Mouse (Mus musculus): ENCODE data around the gene Mapk6.

The Mapk6 gene

DNA sequence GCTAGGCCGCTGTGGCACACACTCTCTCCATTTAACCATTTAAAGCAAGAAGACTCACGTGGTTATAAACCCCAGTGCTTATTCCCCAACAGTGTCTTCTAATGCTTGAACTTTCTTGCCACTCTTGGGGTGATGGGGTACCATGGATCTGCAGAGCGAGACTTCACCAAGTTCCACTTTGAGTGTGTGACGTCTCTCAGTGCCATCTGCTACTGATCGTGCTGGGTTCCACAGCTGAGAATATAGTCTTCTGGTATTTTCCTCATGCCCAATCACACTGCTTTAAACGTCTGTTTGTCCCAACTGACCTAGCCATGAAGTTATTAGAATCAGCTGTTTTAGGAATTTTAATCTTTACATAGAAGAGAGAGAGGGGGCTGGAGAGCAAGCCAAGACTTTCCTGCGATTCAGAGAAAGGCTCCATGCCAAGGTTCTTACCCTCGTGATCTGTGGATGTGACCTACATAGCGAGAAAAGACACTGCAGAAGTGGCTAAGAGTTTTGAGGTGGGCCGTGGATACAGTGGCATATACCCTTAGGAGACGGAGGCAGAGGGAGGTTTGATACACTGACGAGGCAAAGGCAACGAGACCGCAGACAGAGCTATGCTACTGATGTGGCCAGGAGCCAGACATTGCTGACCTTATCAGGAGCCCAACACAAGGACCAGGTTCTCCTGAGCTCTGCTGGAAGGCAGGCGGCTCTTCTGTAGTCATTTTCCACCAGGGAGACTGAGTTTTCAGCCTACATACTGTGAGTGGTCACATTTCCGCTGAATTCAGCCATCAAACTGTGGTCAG lies 21.2 kb upstream of the Mapk6 start:
- no peak for DNase-seq (ENCODE audit: low read depth, low spot score)
- H3K27me3 ChIP-seq (ENCODE audit: control insufficient read depth, insufficient read depth, low read length, poor library complexity, severe bottlenecking): no peaks in the 10 kb centered on the region
- no peaks in the 10 kb centered on the region for H3K36me3 ChIP-seq (ENCODE audit: control insufficient read depth, insufficient read depth, low read length, poor library complexity, severe bottlenecking)

- Histone ChIP-seq H3K36me3 (ENCODE audit: control insufficient read depth, insufficient read depth, low read length, poor library complexity, severe bottlenecking) (no peaks in the 10 kb centered on the region), H3K27me3 (ENCODE audit: control insufficient read depth, insufficient read depth, low read length, poor library complexity, severe bottlenecking) (no peaks in the 10 kb centered on the region)
- no peak for DNase-seq (ENCODE audit: low read depth, low spot score)
Observed at GRCm38 (mm10) chr9:75429657-75430056, 19.9 kb upstream of the Mapk6 start.

GRCm38 (mm10) chr9:75429040-75429439 lies 19.2 kb upstream of the Mapk6 start:
- Histone ChIP-seq H3K36me3 (ENCODE audit: control insufficient read depth, insufficient read depth, low read length, poor library complexity, severe bottlenecking) (no peaks in the 10 kb centered on the region), H3K27me3 (ENCODE audit: control insufficient read depth, insufficient read depth, low read length, poor library complexity, severe bottlenecking) (no peaks in the 10 kb centered on the region)
- peak; percentile 20 for DNase-seq (ENCODE audit: low read depth, low spot score)

DNA sequence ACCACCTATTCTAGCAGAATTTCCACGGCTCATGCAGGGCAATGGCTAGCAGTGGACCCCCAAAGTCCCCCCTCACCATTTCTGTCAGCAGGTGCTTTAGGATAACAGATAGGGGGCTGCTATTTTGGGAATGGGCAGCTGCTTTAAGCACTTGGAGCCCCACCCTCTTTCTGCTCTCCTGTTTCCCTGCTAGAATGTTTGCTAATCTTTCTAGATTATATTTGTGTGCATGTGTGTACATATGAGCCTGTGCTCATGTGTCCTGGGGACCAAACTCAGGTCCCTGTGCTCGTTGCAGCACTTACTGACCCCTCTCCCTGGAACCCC lies 18.4 kb upstream of the Mapk6 start:
- no peak for DNase-seq (ENCODE audit: low read depth, low spot score)
- no peaks in the 10 kb centered on the region for H3K27me3 ChIP-seq (ENCODE audit: control insufficient read depth, insufficient read depth, low read length, poor library complexity, severe bottlenecking)
- H3K36me3 ChIP-seq (ENCODE audit: control insufficient read depth, insufficient read depth, low read length, poor library complexity, severe bottlenecking): no peaks in the 10 kb centered on the region

GRCm38 (mm10) chr9:75427366-75428273 lies 17.8 kb upstream of the Mapk6 start:
- H3K36me3 ChIP-seq (ENCODE audit: control insufficient read depth, insufficient read depth, low read length, poor library complexity, severe bottlenecking): no peaks in the 10 kb centered on the region
- no peaks in the 10 kb centered on the region for H3K27me3 ChIP-seq (ENCODE audit: control insufficient read depth, insufficient read depth, low read length, poor library complexity, severe bottlenecking)
- no peak for DNase-seq (ENCODE audit: low read depth, low spot score)

DNA sequence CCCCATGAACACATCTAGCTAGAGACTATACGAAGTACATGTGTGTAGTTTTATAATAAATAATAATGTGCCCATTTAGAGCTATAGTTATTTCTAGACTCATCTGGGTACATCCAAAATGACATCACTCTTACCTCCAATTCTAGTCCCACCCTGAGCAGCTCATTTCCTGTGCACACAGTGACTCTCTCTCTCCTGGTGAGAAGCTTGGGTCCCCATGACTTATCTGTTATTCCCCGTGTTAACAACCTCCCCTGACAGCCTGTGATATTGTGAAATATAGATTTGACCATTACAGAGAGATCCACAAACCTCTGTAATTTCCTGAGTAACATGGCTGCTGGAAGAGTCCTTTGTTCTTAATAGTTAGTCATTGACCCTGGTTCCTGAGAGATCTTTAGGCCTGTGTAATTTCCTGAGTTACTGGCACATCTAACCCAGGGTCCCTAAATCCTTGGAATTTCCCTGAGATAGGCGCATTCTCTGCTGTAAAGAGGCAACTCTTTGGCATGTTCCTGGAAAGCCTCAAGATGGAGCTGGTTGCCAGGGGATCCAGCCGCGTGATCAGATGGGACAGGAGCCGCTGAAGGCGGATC lies 16.1 kb upstream of the Mapk6 start:
- no peaks in the 10 kb centered on the region for H3K36me3 ChIP-seq (ENCODE audit: control insufficient read depth, insufficient read depth, low read length, poor library complexity, severe bottlenecking)
- H3K27me3 ChIP-seq (ENCODE audit: control insufficient read depth, insufficient read depth, low read length, poor library complexity, severe bottlenecking): no peaks in the 10 kb centered on the region
- no peak for DNase-seq (ENCODE audit: low read depth, low spot score)

DNA sequence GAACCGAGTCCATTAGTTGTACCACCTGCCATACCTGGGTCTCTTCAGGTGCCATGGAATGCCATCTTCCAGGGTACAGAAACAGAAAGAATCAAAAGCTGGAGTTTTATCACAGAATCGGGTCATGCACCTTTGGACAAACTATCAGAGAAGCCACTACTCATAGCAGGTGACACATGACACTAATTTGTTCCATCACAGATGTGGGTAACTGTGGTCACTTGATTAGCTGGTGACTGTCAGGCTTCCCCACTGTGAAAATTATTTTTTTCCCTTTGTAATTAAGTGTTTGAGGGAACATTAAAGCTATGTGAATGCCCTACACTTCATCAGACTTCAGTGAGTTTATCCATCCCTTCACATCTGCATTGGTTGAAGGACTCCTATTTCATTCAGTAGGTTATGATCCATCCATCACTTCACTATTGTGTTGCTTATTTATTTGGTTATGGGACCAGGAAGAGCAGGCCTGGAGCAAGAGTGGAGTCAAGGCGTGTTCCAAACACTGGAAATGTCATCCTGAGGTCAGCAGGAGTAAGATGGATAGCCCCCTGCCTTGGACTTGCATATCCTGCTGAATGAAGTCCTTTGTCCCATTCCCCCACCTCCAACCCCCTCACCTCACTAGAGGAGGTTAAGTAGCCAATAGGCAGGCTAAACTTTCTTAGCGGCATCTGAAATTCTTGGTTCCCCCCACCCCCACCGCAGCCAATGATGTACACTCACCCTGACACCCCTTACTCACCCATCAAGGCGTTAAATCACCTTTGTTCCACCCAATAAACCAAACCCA lies 14.7 kb upstream of the Mapk6 start:
- H3K27me3 ChIP-seq (ENCODE audit: control insufficient read depth, insufficient read depth, low read length, poor library complexity, severe bottlenecking): no peaks in the 10 kb centered on the region
- H3K36me3 ChIP-seq (ENCODE audit: control insufficient read depth, insufficient read depth, low read length, poor library complexity, severe bottlenecking): no peaks in the 10 kb centered on the region
- DNase-seq (ENCODE audit: low read depth, low spot score): no peak

GRCm38 (mm10) chr9:75423683-75424082 lies 13.9 kb upstream of the Mapk6 start:
- no peak for DNase-seq (ENCODE audit: low read depth, low spot score)
- Histone ChIP-seq H3K36me3 (ENCODE audit: control insufficient read depth, insufficient read depth, low read length, poor library complexity, severe bottlenecking) (no peaks in the 10 kb centered on the region), H3K27me3 (ENCODE audit: control insufficient read depth, insufficient read depth, low read length, poor library complexity, severe bottlenecking) (no peaks in the 10 kb centered on the region)

- no peak for DNase-seq (ENCODE audit: low read depth, low spot score)
- H3K27me3 ChIP-seq (ENCODE audit: control insufficient read depth, insufficient read depth, low read length, poor library complexity, severe bottlenecking): no peaks in the 10 kb centered on the region
- H3K36me3 ChIP-seq (ENCODE audit: control insufficient read depth, insufficient read depth, low read length, poor library complexity, severe bottlenecking): no peaks in the 10 kb centered on the region
Observed at GRCm38 (mm10) chr9:75422251-75422691, 12.5 kb upstream of the Mapk6 start.

DNA sequence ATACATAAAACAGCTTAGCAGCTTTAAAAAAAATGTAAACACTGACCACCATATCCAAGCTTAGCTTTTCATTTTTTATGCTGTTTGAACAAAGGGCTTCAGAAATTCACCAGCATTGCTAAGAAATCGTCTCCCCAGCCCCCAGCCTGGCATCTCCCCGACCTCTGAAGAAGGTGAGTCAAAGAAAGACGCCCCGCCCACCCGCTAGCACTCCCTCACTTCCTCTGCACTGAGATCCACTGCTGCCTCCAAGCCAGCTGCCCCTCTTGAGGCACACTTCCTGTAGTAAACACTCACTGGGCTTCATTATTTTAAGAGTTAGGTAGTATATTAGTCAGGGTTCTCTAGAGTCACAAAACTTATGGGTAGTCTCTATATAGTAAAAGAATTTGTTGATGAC lies 4.4 kb upstream of the Mapk6 start:
- H3K36me3 ChIP-seq (ENCODE audit: control insufficient read depth, insufficient read depth, low read length, poor library complexity, severe bottlenecking): no peaks in the 10 kb centered on the region
- DNase-seq (ENCODE audit: low read depth, low spot score): peak; percentile 72
- no peaks in the 10 kb centered on the region for H3K27me3 ChIP-seq (ENCODE audit: control insufficient read depth, insufficient read depth, low read length, poor library complexity, severe bottlenecking)

DNA sequence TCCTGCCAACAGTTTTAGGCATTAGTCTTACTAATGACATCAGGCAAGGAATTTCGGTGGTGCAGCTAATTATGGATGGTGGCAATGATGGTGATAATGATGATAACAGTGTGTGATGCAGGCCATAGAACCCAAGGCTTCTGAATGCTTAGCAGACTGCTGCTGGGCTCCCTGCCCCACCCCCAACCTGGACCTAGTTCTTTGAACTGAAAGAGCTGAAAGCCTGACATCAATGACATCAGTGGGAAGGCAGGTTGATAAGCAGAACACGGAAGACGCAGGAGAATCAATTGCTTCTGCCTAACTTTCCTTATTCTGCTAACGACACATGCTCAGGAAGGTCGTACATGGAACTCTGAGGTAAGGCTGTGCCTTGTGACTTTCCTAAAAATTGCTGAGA lies 3.4 kb upstream of the Mapk6 start:
- Histone ChIP-seq H3K27me3 (ENCODE audit: control insufficient read depth, insufficient read depth, low read length, poor library complexity, severe bottlenecking) (no peaks in the 10 kb centered on the region), H3K36me3 (ENCODE audit: control insufficient read depth, insufficient read depth, low read length, poor library complexity, severe bottlenecking) (no peaks in the 10 kb centered on the region)
- no peak for DNase-seq (ENCODE audit: low read depth, low spot score)

DNA sequence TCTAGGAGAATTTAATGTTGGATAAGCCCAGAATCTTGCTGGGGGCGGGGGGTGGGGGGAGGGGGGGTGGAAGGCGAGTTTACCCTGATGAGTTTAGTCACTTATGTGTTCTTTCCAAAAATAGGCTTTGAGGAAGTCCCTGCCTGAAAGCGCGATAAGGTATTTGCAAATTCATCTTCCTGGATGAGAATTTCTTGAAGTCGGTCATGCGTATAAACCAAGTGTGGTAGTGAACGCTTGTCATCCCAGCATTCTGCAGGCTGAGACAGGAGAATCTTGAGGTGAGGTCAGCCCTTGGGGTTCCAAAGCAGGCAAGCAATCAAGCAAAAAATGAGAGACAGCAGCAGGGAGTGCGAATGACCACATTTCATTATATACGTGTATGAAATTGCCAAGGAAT lies 1.8 kb upstream of the Mapk6 start:
- no peaks in the 10 kb centered on the region for H3K27me3 ChIP-seq (ENCODE audit: control insufficient read depth, insufficient read depth, low read length, poor library complexity, severe bottlenecking)
- H3K36me3 ChIP-seq (ENCODE audit: control insufficient read depth, insufficient read depth, low read length, poor library complexity, severe bottlenecking): no peaks in the 10 kb centered on the region
- DNase-seq (ENCODE audit: low read depth, low spot score): peak; percentile 74

- Histone ChIP-seq H3K36me3 (ENCODE audit: control insufficient read depth, insufficient read depth, low read length, poor library complexity, severe bottlenecking) (no peaks in the 10 kb centered on the region), H3K27me3 (ENCODE audit: control insufficient read depth, insufficient read depth, low read length, poor library complexity, severe bottlenecking) (no peaks in the 10 kb centered on the region)
- DNase-seq (ENCODE audit: low read depth, low spot score): peak; percentile 42
Observed at GRCm38 (mm10) chr9:75410868-75411487, 1.2 kb upstream of the Mapk6 start.
